Mouse (Mus musculus) layer of hippocampus, adult 2 months (tissue): Measurements from ENCODE around the gene Gsc2. TPM values are rescaled to one million over a fixed set of nuclear protein-coding genes. Genes with fewer than 3 reads are reported as not detected.
A peak's percentile ranks its signal among the peaks of the same experiment; 100 is the strongest.

Experiments used
- DNase-seq, 2 experiments: peaks; one replicate each; pipeline ENCODE4 v3.0.0; 2022; ENCODE audit warnings: low spot score in 2 of 2
- H3K27ac ChIP-seq: fragments of 200-600 bp; 2 replicates; pipeline ENCODE4 v1.8.1; 2022
- H3K4me3 ChIP-seq: fragments of 200-600 bp; 2 replicates; pipeline ENCODE4 v1.8.1; 2022; ENCODE audit warnings: mild to moderate bottlenecking
- CTCF ChIP-seq: fragments of 200-600 bp; conservative IDR thresholded peaks from 2 replicates; pipeline ENCODE4 v1.8.1; 2022; ENCODE audit warnings: antibody characterized with exemption, mild to moderate bottlenecking, moderate library complexity
- total RNA-seq, 2 experiments: library from RNA; stranded (reverse); gene quantifications; 2 replicates each; pipeline ENCODE4 v1.2.3; 2021

Gene Gsc2
- total RNA-seq, 2 experiments from 2014 or later: not detected

DNA sequence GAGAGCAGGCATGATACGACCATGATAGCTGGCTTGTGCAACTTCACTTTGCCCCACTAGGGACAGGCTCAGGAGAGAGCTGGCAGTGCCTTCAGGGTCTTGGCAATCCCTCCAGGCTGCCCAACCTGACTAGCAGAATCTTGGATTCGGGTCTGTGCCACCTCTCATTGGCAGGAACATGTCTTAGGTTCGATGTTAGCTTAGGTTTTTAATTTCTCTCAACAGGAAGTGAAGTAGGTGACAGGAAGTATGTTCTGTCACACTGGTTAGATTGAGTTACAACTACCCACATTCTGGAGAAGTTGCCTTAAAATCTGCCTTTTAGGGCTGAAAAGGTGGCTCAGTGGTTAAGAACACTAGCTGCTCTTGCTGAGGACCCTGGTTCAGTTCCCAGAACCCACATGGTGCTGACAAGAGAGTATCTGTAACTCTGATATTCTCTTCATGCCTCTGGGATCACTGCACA is 19.6 kb upstream of the Gsc2 start:
- no peak; the same call in 1 of the 2 replicates for TF ChIP-seq CTCF
- no peak for DNase-seq
- H3K27ac ChIP-seq: no peak overlapping the region
- no peak overlapping the region for H3K4me3 ChIP-seq

DNA sequence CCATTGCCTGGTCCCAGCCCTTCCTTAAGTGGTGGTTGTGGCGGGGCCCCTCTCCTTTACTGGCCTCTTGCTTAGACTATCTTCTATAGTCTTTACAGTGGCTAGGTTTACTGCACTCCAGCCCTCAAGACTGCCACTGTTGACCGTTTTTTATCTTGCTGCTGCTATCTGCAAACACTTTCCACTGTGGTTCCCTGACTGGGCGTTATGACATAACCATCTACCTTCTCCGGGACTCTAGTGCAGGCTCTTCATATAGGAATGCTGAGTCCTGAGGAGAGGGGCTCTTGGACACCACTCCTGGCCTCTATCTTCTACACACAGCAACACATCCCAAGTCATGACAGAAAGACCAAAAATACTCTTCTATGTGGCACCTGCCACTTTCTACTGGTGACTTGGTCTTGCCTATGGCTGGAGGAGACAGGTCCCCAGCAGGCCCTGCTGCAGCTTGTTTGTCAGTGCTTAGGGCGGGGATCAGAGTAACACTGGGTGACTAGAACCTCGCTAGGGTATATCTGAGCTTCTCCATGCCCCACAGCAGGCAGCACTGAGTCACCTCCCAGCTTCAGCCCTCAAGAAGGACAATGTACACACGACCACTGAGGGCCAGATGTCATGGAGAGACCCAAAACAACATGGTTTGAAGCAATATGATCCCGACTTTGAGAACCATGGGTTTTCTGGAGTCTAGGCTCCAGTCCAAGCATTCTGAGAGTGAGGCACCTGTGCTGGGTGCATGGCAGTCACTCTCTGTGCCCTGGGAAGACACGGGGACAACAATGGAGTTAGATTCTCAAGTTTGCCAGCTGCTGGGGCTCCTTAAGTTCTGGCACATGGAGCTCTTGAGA is 19.0 kb upstream of the Gsc2 start:
- DNase-seq: no peak
- Histone ChIP-seq H3K4me3 (no peak overlapping the region), H3K27ac (no peak overlapping the region)
- TF ChIP-seq CTCF: no peak

DNA sequence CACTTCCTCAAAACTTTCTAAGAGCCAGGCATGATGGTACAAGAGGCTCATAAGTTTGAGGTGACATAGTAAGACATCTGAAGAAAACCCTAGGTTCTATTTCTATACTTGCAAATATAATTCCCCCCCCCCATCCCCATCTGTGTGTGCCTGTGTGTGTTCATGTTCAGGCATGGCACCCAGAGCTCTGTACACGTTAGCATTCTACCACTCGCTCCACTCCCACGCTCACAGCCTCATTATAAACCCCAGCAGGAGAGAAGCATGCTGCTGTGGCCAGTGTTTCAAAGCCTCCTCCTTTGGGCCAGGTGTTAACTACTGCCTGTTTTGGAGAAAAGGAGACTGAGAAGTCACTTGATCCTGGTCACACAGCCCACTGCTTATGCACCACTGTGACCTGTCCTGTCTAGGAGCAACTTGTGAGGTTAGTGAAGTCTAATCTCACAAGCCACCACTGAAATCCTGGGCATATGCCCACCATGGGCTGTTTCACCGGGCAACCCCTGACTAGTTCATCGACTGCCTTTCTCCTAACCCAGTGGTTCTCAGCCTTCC is 17.1 kb upstream of the Gsc2 start:
- TF ChIP-seq CTCF: no peak
- H3K4me3 ChIP-seq: no peak overlapping the region
- DNase-seq: no peak
- no peak overlapping the region for H3K27ac ChIP-seq

DNA sequence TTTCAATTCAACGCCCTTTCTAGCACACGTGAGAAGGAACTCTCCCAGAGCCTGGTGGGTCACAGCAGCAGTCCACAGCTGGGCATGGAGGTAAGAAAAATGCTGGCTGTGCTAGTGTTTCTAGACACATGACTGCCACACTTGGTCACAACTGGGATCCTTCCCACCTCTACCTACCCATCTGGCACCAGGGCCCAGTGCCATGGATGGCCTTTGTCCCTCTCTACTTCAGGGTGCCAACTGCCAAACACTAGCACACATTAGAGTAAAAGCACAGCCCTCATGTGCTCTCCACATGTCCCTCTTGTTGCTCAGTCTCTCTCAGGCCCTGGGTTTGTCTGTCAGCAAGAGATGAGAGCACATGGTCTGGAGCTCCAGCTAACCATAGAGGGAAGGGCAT is 14.8 kb upstream of the Gsc2 start:
- Histone ChIP-seq H3K27ac (no peak overlapping the region), H3K4me3 (no peak overlapping the region)
- no peak for DNase-seq
- TF ChIP-seq CTCF: no peak

DNA sequence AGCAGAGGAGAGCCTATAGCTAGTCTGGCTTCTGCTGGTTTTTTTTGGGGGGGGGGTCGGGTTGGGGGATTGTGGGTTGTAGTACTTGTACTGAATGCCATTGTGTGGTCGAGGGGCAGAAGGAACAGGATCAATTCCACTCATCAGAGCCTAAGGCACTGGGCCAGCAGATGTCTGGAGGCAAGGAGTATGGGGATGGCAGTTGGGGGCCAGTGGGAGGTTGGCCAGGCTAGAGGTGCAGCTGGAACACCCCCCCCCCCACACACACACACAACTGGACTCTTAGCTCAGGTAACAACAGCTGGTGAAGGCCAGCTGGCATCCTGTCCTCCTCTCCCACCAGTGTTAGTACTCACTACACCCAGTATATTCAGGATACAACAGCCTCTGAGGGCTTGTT is 14.4 kb upstream of the Gsc2 start:
- TF ChIP-seq CTCF: no peak
- Histone ChIP-seq H3K27ac (peak overlapping the region; percentile 93; the same call in 1 of the 2 replicates), H3K4me3 (no peak overlapping the region)
- DNase-seq: no peak

DNA sequence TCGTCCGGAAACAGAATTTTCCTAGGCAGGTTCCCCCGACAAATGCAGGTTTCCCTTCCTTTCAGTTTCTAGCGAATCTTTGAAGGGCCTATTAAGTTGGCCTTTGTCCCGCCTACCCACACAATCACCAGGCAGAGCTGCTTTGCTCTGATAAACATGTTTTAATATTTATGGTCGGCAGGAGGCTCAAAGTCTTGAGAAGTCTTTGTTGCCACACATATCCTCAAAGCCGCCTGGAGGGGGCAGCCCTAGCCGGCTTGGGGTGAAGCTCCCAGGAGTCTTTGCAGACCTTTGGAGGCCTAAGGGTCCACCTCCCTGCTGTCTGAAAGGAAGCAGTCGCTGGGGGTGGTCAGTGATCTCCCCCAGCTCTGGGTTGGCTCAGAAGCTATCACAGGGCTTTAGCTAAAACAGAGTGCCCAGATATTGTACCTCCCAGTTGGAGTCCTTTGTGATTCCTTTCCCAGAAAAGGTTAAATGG is 13.8 kb upstream of the Gsc2 start:
- TF ChIP-seq CTCF: peak; percentile 84
- peak overlapping the region; percentile 95 for H3K4me3 ChIP-seq
- DNase-seq: peak; percentile 50 to 63
- peak overlapping the region; percentile 93 for H3K27ac ChIP-seq

DNA sequence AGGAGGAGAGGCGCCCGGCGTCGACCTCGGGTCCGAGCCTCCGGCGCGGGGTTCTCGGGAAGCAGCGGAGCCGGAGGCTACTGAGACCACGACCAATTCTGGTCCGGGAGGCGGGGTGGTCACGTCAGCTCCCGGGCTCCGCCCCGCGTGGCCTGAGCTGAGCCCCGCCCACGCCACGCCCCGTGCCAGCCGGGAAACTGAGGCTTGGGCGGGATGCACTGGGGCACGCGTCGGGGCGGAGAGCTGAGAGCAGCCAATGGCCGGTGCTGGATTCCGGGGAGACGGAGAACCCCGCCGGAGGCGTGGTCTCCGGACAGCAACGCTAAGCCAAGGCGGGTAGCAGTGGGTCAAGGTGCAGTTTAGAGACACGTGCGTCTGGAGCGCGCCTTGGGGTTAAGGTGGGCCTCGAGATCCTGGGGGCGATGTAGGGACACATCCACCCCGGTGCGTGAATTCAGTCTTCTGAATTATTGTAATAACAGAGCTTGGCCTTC is 13.3 kb upstream of the Gsc2 start, which contains the start of gene Slc25a1:
TSS of gene Slc25a1 (minus strand) at position 133 of the 494 bp plus-strand sequence.
- peak; percentile 78 to 82 for DNase-seq
- no peak for TF ChIP-seq CTCF
- H3K27ac ChIP-seq: peak within 1 kb of the TSS; percentile 93
- H3K4me3 ChIP-seq: peak within 1 kb of the TSS; percentile 95

DNA sequence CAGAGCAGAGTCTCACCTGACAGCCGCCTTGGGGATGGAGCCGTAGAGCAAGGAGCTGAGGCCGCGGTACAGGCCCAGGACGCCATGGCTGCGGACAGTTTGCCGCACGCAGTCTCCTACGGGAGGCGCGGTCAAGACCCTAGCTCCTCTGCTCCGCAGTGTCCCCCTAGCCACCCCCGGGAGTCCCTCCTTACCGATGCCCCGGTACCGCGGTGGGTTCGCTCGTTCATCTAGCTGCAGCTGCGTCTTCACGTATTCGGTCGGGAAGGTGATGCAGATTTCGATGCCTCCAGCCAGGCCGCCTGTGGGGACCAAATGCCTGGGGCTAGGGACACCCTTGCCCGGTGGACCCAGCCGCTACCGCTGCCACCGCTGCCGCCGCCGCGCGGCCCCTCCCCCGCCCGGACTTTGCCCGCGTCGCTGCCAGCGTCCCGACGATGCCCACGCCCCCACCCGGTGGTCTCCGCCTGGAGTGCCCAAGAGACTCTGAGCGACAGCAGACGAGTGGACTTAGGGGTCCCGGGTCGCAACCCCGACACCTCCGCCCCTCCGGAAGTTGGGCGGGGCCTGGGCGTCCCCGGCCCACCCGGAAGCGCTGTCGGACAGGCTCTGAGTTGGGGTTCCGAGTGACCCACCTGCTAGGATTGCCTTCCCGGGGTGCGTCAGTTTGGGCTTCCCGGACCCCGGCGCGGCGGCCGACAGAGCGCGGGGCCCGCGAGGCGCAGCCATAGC is 12.7 kb upstream of the Gsc2 start:
- no peak for TF ChIP-seq CTCF
- Histone ChIP-seq H3K4me3 (peak overlapping the region; percentile 95), H3K27ac (peak overlapping the region; percentile 93)
- DNase-seq: no peak

DNA sequence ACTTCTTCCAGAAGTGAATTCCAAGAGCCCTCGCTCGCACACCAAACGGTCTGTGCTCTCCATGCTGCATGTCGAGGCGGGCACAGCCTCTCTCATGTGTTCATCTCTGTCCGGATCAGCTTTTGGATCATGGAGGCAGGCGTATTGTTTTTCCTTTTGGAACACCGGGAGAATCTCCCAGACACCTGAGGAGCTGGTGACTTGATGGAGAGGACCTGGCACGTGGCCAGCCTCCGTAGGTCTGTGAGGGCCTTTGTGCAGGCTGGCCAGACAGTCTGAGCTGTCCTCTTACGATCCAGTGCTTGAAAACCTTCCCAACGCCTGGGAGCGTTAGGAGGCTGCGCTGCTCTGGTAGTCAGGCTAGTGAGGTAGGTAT is 7.3 kb upstream of the Gsc2 start:
- peak overlapping the region; percentile 91 for H3K27ac ChIP-seq
- no peak for TF ChIP-seq CTCF
- no peak for DNase-seq

DNA sequence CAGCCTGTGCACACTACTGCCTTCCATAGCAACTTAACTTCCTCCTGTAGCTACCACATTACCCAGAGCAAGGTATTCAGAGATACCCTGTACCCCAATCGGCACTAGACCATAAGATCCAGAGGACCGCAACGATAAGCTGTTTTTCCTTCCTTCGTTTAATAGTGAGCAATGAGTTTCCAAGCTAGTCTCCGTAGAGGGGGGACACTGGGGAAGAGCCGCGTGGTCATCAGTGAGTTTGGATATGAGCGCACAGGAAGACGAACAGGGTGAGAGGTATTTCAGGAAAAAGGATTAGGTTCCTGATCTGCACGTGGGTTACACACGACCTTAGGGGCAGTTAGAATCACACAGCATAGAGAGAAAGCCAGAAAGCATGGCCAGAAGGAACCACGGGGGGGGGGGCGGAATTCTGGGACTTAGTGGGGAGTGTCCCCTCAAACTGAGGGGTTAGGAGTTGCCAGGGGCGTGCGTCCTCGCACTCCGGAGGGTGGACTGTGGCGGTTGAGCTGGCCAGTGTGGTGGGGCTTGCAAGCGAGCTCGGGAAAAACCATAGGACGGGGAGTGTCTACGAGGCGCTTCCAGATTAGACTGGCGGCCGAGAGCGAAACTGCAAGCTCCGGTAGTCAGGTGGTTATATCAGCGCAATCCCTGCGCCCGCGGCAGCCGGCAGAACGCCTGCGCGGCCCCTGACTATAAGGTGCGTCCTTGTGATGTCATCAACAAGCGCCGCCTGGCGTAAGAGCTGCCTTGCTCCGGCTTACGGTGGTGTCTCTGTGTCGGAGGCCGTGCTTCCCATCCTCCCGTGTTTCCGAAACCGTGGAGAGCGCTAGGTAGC is 6.7 kb upstream of the Gsc2 start:
- Histone ChIP-seq H3K4me3 (peak overlapping the region; percentile 87), H3K27ac (peak overlapping the region; percentile 91)
- peak; percentile 95 to 97 for DNase-seq
- peak; percentile 86 for TF ChIP-seq CTCF

More for the DNA sequence above, 7.3 kb upstream of the Gsc2 start:
- H3K4me3 ChIP-seq: peak overlapping the region; percentile 87

DNA sequence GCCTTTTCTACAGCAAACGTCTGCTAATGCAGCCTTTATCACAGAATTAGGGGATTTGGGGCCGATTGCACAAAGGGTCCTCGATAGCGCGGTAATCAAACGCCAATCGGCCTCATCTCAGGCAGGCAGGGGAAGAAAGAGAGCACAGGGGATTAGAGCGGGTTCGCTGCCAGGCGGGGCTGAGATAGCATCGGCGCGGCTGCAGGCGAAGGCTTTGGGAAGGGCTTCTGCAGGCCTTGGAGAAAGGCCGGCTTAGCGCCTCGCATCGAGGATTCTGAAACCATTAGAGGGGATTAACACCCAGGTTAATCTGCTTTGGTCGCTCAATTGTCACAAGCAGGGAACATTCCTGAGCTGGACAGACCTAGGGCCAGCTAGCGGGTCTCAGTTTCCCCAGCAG is 5.7 kb upstream of the Gsc2 start:
- Histone ChIP-seq H3K27ac (no peak overlapping the region), H3K4me3 (no peak overlapping the region)
- no peak for DNase-seq
- TF ChIP-seq CTCF: no peak

DNA sequence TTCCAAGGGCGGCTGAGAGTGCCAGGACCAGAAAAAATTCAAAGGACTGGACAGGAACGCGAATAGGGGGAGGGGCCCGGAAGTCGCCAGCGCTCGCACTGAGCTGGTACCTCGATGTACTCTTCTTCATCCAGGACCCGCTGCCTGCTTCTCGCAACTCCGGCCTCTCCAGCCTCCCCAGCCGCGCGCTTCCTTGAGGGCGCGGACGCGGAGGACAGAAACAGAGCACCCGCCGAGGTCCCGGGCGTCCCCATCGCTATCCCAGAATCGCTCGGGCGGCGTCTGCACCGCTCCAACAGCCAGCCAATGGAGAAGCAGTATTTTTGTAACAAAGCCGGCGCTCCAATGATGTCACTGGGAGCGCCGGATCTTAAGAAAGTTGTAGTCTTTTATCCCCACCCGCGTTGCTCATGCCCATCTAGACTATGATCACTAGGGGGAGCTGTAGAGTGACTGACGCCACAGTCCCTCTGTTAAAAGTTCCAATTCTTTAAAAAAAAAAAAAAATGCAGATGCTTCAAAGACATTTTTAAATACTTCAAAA is 3.7 kb downstream of the Gsc2 start, which contains the start of gene Ess2:
TSS of gene Ess2 (minus strand) at position 297 of the 544 bp plus-strand sequence.
- DNase-seq: peak; percentile 93 to 95
- TF ChIP-seq CTCF: peak; percentile 99
- peak within 1 kb of the TSS; percentile 86 for H3K27ac ChIP-seq
- peak within 1 kb of the TSS; percentile 74 for H3K4me3 ChIP-seq
